In genomic region chr3:152709936-152710335, GRCm38 (mm10) we compare ENCODE assay signal across 23 mouse cellular contexts. TPM values are rescaled to one million over a fixed set of nuclear protein-coding genes. Genes with fewer than 3 reads are reported as not detected.
DNase-seq lines count a peak whose midpoint lies in the region; ATAC-seq and TF ChIP-seq lines count a peak whose summit lies in the region.
"Had no signal": no experiment of that assay in that cellular context is flagged by ENCODE, and none has a peak within 500 bp of the region (broad histone marks: within the 10 kb centered on the region; RNA-seq: fewer than 3 reads in every experiment).

No protein-coding gene starts in this region.

- dilution Hi-C loops in CH12.LX (cut with MboI; ENCODE audit: extremely low pct_ligation_motif_present, extremely low pct_unique_long_range_greater_than_20kb, low sequenced_read_pairs), result no loop called here

- H3K9me3 ChIP-seq in heart, postnatal 0 days (replicated peaks; ENCODE audit: control insufficient read depth, low read length), result no peaks in the 10 kb centered on the region
- no peaks in the 10 kb centered on the region for H3K9me3 ChIP-seq in CH12.LX (replicated peaks; ENCODE audit: low read length)
- H3K9me3 ChIP-seq: embryonic facial prominence, embryonic 15.5 days; heart, embryonic 15.5 days; limb, embryonic 12.5 days had no signal

- WGBS in heart, postnatal 0 days, result 73% methylated on average over 3 of the region's 3 CpGs

- H3K4me2 ChIP-seq in heart, postnatal 0 days (ENCODE audit: low read depth, low read length), result no peak overlapping the region
- H3K4me2 ChIP-seq in CH12.LX (ENCODE audit: insufficient read depth, low read depth, poor library complexity, severe bottlenecking), result no peak overlapping the region
- H3K4me2 ChIP-seq: embryonic facial prominence, embryonic 15.5 days; heart, embryonic 15.5 days; limb, embryonic 12.5 days; liver, embryonic 11.5 days had no signal

- H3K9ac ChIP-seq in heart, postnatal 0 days (replicated peaks; ENCODE audit: low read depth, low read length), result no peak overlapping the region
- H3K9ac ChIP-seq in CH12.LX (ENCODE audit: insufficient read depth, low read depth), result no peak overlapping the region
- H3K9ac ChIP-seq: embryonic facial prominence, embryonic 15.5 days; heart, embryonic 15.5 days; limb, embryonic 12.5 days; liver, postnatal 0 days had no signal

- H3K4me1 ChIP-seq in heart, postnatal 0 days (ENCODE audit: control insufficient read depth, insufficient read depth), result no peaks in the 10 kb centered on the region; the same call in 1 of the 2 replicates
- H3K4me1 ChIP-seq in CH12.LX (ENCODE audit: control insufficient read depth in 1 of 2, insufficient read depth in 2 of 2), result peaks cover 1 to 10% of the 10 kb centered on the region in 2 experiments

- ATAC-seq in heart, postnatal 0 days (ENCODE audit: insufficient read depth, low read depth), result no peak
- ATAC-seq: forebrain, embryonic 14.5 days; liver, postnatal 0 days had no signal

- H3K27ac ChIP-seq in heart, postnatal 0 days (ENCODE audit: low read depth), result no peak overlapping the region
- no peak overlapping the region for H3K27ac ChIP-seq in CH12.LX (ENCODE audit: insufficient read depth, low read depth)
- H3K27ac ChIP-seq: embryonic facial prominence, embryonic 15.5 days; heart, embryonic 15.5 days; limb, embryonic 12.5 days had no signal

- no peak for DNase-seq in heart, postnatal 0 days (ENCODE audit: low spot score)
- DNase-seq in heart, adult 8-10 months (ENCODE audit: low spot score), result no peak
- peak; percentile 15 for DNase-seq in kidney, postnatal 14 days
- no peak for DNase-seq in kidney, adult 11 months
- DNase-seq in 3T3-L1 (ENCODE audit: low read depth, low spot score) (peak; percentile 16), CH12.LX (ENCODE audit: extremely low read depth) (no peak)
- no peak for DNase-seq in thymus, postnatal 4 days
- DNase-seq: adrenal gland, postnatal 25 days; cerebellum, adult 8-10 months; cerebellum, postnatal 36 days; gastrocnemius, postnatal 10 days; heart, adult 18-20 months; liver, postnatal 0 days; midbrain, embryonic 14.5 days; right cerebral cortex, postnatal 25 days; thymus, postnatal 25 days had no signal

- in situ Hi-C loops in CH12.LX (cut with MboI; ENCODE audit: low pct_ligation_motif_present, low pct_unique_long_range_greater_than_20kb, low sequenced_read_pairs), result loop anchor here (10.0 kb wide), 1 partner anchor 235 kb away; no protein-coding TSS in a partner anchor

- H3K36me3 ChIP-seq in heart, postnatal 0 days (replicated peaks; ENCODE audit: control insufficient read depth, insufficient read depth, low read length), result no peaks in the 10 kb centered on the region
- H3K36me3 ChIP-seq in CH12.LX (replicated peaks in 1 of 2; ENCODE audit: control insufficient read depth in 1 of 2, insufficient read depth in 1 of 2, low read length in 1 of 2), result no peaks in the 10 kb centered on the region
- H3K36me3 ChIP-seq: embryonic facial prominence, embryonic 15.5 days; heart, embryonic 15.5 days; limb, embryonic 12.5 days had no signal

- 0 out of 2 replicates have a peak, but pooled peaks cover 7% of the 10 kb centered on the region for H3K79me2 ChIP-seq in CH12.LX (replicated peaks; ENCODE audit: control insufficient read depth, extremely low read depth, insufficient read depth, poor library complexity, severe bottlenecking)

- TF ChIP-seq POLR2A in CH12.LX (IDR thresholded peaks at IDR 0.05; ENCODE audit: low read depth, low read length), result no peak

- no peaks in the 10 kb centered on the region for H3K27me3 ChIP-seq in heart, postnatal 0 days (ENCODE audit: control insufficient read depth, insufficient read depth, low read length)
- no peaks in the 10 kb centered on the region for H3K27me3 ChIP-seq in CH12.LX (replicated peaks)
- H3K27me3 ChIP-seq: embryonic facial prominence, embryonic 15.5 days; heart, embryonic 15.5 days; limb, embryonic 12.5 days had no signal

- TF ChIP-seq EP300 in heart, postnatal 0 days (IDR thresholded peaks at IDR 0.05; ENCODE audit: low read depth), result no peak
- TF ChIP-seq EP300 in CH12.LX (IDR thresholded peaks at IDR 0.05; ENCODE audit: low read length), result no peak

- no peak overlapping the region for H3K4me3 ChIP-seq in heart, postnatal 0 days (ENCODE audit: low read depth, low read length)
- no peak overlapping the region for H3K4me3 ChIP-seq in CH12.LX (replicated peaks in 1 of 3; ENCODE audit: low read depth in 2 of 3, low read length in 2 of 3, poor library complexity in 1 of 3)
- H3K4me3 ChIP-seq: embryonic facial prominence, embryonic 15.5 days; heart, embryonic 15.5 days; limb, embryonic 12.5 days; megakaryocyte, embryonic 14.5 days had no signal

- peak; percentile 11; the same call in 1 of the 2 replicates for TF ChIP-seq CTCF in heart, postnatal 0 days (IDR thresholded peaks at IDR 0.05; ENCODE audit: low read depth)
- TF ChIP-seq CTCF in CH12.LX (conservative IDR thresholded peaks at IDR 0.05 in 1 of 2, IDR thresholded peaks at IDR 0.05 in 1 of 2; ENCODE audit: low read depth in 2 of 2, low read length in 2 of 2), result peak in 1 of 2 experiments; percentile 57; a peak in 2 of 4 replicates

- TF ChIP-seq RAD21 in CH12.LX (IDR thresholded peaks at IDR 0.05; ENCODE audit: low read depth, low read length), result peak; percentile 28

TF ChIP-seq in CH12.LX, 34 proteins besides CTCF, POLR2A, EP300 and RAD21:
- peak; percentile 21; the same call in 1 of the 2 replicates for TF ChIP-seq SMC3 (IDR thresholded peaks at IDR 0.05; ENCODE audit: low read depth, low read length)
- no peak for TF ChIP-seq BHLHE40 (IDR thresholded peaks at IDR 0.05; ENCODE audit: low read depth, low read length)

RNA-seq across cellular contexts. Expression of gene Pigk, which starts 4.0 kb away (rescaled TPM):
- total RNA-seq in heart, postnatal 0 days (2014; rRNA removed; ENCODE audit: low replicate concordance), result 17.8 and 22.8 TPM in 2 replicates
- 28.4 and 29.0 TPM in 2 replicates for polyA plus RNA-seq in heart, postnatal 0 days (2015; fragmentation: Nextera tagmentation; extraction: Ambion mirVana)
- 10 to 100 TPM; 21.7 to 26.6 (median 23.0) TPM for total RNA-seq in heart, adult 8-10 months (2022)
- 56.4 and 62.0 TPM in 2 replicates for total RNA-seq in CH12.LX (2012; rRNA removed)
- 79.3 and 91.7 TPM in 2 replicates for total RNA-seq in CH12.LX (2014; rRNA removed)
- 67.5 and 88.5 TPM in 2 replicates for polyA plus RNA-seq in CH12.LX (2012; ENCODE audit: insufficient read length, low read depth)

RNA-seq across cellular contexts. Expression of gene Ak5, which starts 41.8 kb away (rescaled TPM):
- 0.08 TPM in 1 of 2 replicates, not detected in the other for total RNA-seq in heart, postnatal 0 days (2014; rRNA removed; ENCODE audit: low replicate concordance)
- 0.11 and 0.34 TPM in 2 replicates for polyA plus RNA-seq in heart, postnatal 0 days (2015; fragmentation: Nextera tagmentation; extraction: Ambion mirVana)
- total RNA-seq in heart, adult 8-10 months (2022), result under 1 TPM in 2 of 4 experiments, not detected in 2; 0.11 to 0.25 TPM
- total RNA-seq in CH12.LX (2012; rRNA removed) (0.13 and 0.50 TPM in 2 replicates), CH12.LX (2014; rRNA removed) (0.39 and 0.79 TPM in 2 replicates)
- polyA plus RNA-seq in CH12.LX (2012; ENCODE audit: insufficient read length, low read depth), result 0.12 and 0.23 TPM in 2 replicates
- total RNA-seq: heart, adult 18-20 months; hematopoietic stem cell, adult 5-6 weeks had no signal

Comparison
In these comparisons a context has a peak if more than half of its experiments do, and no peak if none do; other contexts are left out.
1. DNase-seq: peak in kidney, postnatal 14 days (single experiment) and 3T3-L1 (single experiment); none in heart, postnatal 0 days (single experiment), heart, adult 8-10 months (single experiment), kidney, adult 11 months (single experiment), CH12.LX (single experiment) and thymus, postnatal 4 days (single experiment).